Mouse (Mus musculus) heart, embryonic 12.5 days (tissue): ENCODE measurements at regions not wholly inside any gene's neighbourhood (a gene's known extent, or its start where the extent isn't known, plus 50 kb on each side); places are given as distances from the start of the nearest gene placed in this dataset.

Experiments
- ATAC-seq: fragments of 200-750 bp; cut with Nextera tagmentation; 2 replicates; pipeline ENCODE4 v1.8.0; 2017; ENCODE audit warnings: moderate TSS enrichment, moderate library complexity; ENCODE audit not compliant: insufficient number of reproducible peaks, low FRiP score
- H3K27ac ChIP-seq: fragments of 300-500 bp; sonication (generic); 2 replicates; pipeline ENCODE4 v1.5.1; 2016; ENCODE audit warnings: mild to moderate bottlenecking, moderate library complexity; ENCODE audit not compliant: poor library complexity, severe bottlenecking
- H3K27me3 ChIP-seq: fragments of 300-500 bp; sonication (generic); replicated peaks from 2 replicates; pipeline ENCODE4 v1.6.1; 2016; ENCODE audit warnings: mild to moderate bottlenecking, moderate library complexity
- H3K36me3 ChIP-seq: fragments of 300-500 bp; sonication (generic); 2 replicates; pipeline ENCODE4 v1.6.1; 2016; ENCODE audit warnings: mild to moderate bottlenecking, moderate library complexity
- H3K4me1 ChIP-seq: fragments of 300-500 bp; sonication (generic); replicated peaks from 2 replicates; pipeline ENCODE4 v1.6.1; 2016; ENCODE audit warnings: mild to moderate bottlenecking
- H3K4me2 ChIP-seq: fragments of 300-500 bp; sonication (generic); 2 replicates; pipeline ENCODE4 v1.6.1; 2016; ENCODE audit warnings: mild to moderate bottlenecking, moderate library complexity
- H3K4me3 ChIP-seq: fragments of 300-500 bp; sonication (generic); 2 replicates; pipeline ENCODE4 v1.5.1; 2016; ENCODE audit warnings: mild to moderate bottlenecking
- H3K9ac ChIP-seq: fragments of 300-500 bp; sonication (generic); 2 replicates; pipeline ENCODE4 v1.6.1; 2016; ENCODE audit warnings: mild to moderate bottlenecking, moderate library complexity
- H3K9me3 ChIP-seq: fragments of 300-500 bp; sonication (generic); replicated peaks from 2 replicates; pipeline ENCODE4 v1.6.1; 2016; ENCODE audit warnings: mild to moderate bottlenecking, moderate library complexity
- WGBS: fragments of 180-500 bp; shearing (Covaris S2); methylation state at CpG from one replicate; pipeline ENCODE4 v1.1.7; 2016; 5-methylcytosine and 5-hydroxymethylcytosine counted together

GRCm38 (mm10) chr12:26937836-26938235 lies 404.5 kb downstream of the Sox11 start:
- Histone ChIP-seq H3K9me3 (peaks cover 4% of the 10 kb centered on the region), H3K4me1 (0 out of 2 replicates have a peak, but pooled peaks cover 8% of the 10 kb centered on the region), H3K27me3 (no peaks in the 10 kb centered on the region), H3K9ac (no peak overlapping the region), H3K27ac (no peak overlapping the region), H3K4me3 (no peak overlapping the region), H3K36me3 (no peaks in the 10 kb centered on the region), H3K4me2 (no peak overlapping the region)
- ATAC-seq: no peak
- WGBS: 70% methylated on average over 3 of the region's 3 CpGs

- Histone ChIP-seq H3K27me3 (no peaks in the 10 kb centered on the region), H3K36me3 (no peaks in the 10 kb centered on the region), H3K9me3 (peaks cover 4% of the 10 kb centered on the region), H3K4me2 (no peak overlapping the region), H3K9ac (no peak overlapping the region), H3K4me1 (0 out of 2 replicates have a peak, but pooled peaks cover 8% of the 10 kb centered on the region), H3K4me3 (no peak overlapping the region), H3K27ac (no peak overlapping the region)
- ATAC-seq: no peak
- 65% methylated on average over 5 of the region's 5 CpGs for WGBS
Observed at GRCm38 (mm10) chr12:26936696-26937458, 405.5 kb downstream of the Sox11 start.

GRCm38 (mm10) chr12:26930155-26930867 lies 412.1 kb downstream of the Sox11 start:
- no peak overlapping the region for H3K4me3 ChIP-seq
- H3K36me3 ChIP-seq: no peaks in the 10 kb centered on the region
- H3K4me1 ChIP-seq: peaks cover 5% of the 10 kb centered on the region; the same call in 1 of the 2 replicates
- H3K27me3 ChIP-seq: no peaks in the 10 kb centered on the region
- no peak for ATAC-seq
- no peaks in the 10 kb centered on the region for H3K9me3 ChIP-seq
- H3K4me2 ChIP-seq: no peak overlapping the region
- no peak overlapping the region for H3K9ac ChIP-seq
- no peak overlapping the region for H3K27ac ChIP-seq
- WGBS: 74% methylated on average over 7 of the region's 7 CpGs

- Histone ChIP-seq H3K27me3 (0 out of 2 replicates have a peak, but pooled peaks cover 5% of the 10 kb centered on the region), H3K9me3 (no peaks in the 10 kb centered on the region), H3K4me2 (no peak overlapping the region), H3K9ac (no peak overlapping the region), H3K36me3 (no peaks in the 10 kb centered on the region), H3K4me3 (no peak overlapping the region), H3K4me1 (0 out of 2 replicates have a peak, but pooled peaks cover 4% of the 10 kb centered on the region), H3K27ac (no peak overlapping the region)
- WGBS: 77% methylated on average over 1 of the region's 1 CpGs
- no peak for ATAC-seq
Observed at GRCm38 (mm10) chr12:26906126-26906525, 436.2 kb downstream of the Sox11 start.

- H3K36me3 ChIP-seq: no peaks in the 10 kb centered on the region
- 52% methylated on average over 2 of the region's 2 CpGs for WGBS
- 0 out of 2 replicates have a peak, but pooled peaks cover 4% of the 10 kb centered on the region for H3K4me1 ChIP-seq
- H3K4me2 ChIP-seq: peak overlapping the region; percentile 53
- no peak for ATAC-seq
- no peak overlapping the region for H3K9ac ChIP-seq
- H3K4me3 ChIP-seq: no peak overlapping the region
- no peak overlapping the region for H3K27ac ChIP-seq
- no peaks in the 10 kb centered on the region for H3K9me3 ChIP-seq
- H3K27me3 ChIP-seq: 0 out of 2 replicates have a peak, but pooled peaks cover 5% of the 10 kb centered on the region
Observed at GRCm38 (mm10) chr12:26903894-26904272, 434.9 kb downstream of the Cmpk2 start.

GRCm38 (mm10) chr12:26903073-26903893 lies 434.3 kb downstream of the Cmpk2 start:
- Histone ChIP-seq H3K4me1 (0 out of 2 replicates have a peak, but pooled peaks cover 4% of the 10 kb centered on the region), H3K4me2 (peak overlapping the region; percentile 53), H3K27me3 (0 out of 2 replicates have a peak, but pooled peaks cover 5% of the 10 kb centered on the region), H3K36me3 (no peaks in the 10 kb centered on the region), H3K4me3 (no peak overlapping the region), H3K9ac (no peak overlapping the region), H3K9me3 (no peaks in the 10 kb centered on the region), H3K27ac (no peak overlapping the region)
- ATAC-seq: no peak
- WGBS: 38% methylated on average over 23 of the region's 23 CpGs

- WGBS: 76% methylated on average over 4 of the region's 4 CpGs
- Histone ChIP-seq H3K36me3 (no peaks in the 10 kb centered on the region), H3K9me3 (no peaks in the 10 kb centered on the region), H3K9ac (no peak overlapping the region), H3K27me3 (no peaks in the 10 kb centered on the region), H3K4me3 (no peak overlapping the region), H3K4me1 (peaks cover 5% of the 10 kb centered on the region; the same call in 1 of the 2 replicates), H3K27ac (no peak overlapping the region), H3K4me2 (no peak overlapping the region)
- ATAC-seq: no peak
Observed at GRCm38 (mm10) chr12:26891190-26891589, 422.2 kb downstream of the Cmpk2 start.

GRCm38 (mm10) chr12:26886635-26887014 lies 417.6 kb downstream of the Cmpk2 start:
- no peak overlapping the region for H3K4me3 ChIP-seq
- peaks cover 18% of the 10 kb centered on the region; the same call in 1 of the 2 replicates for H3K4me1 ChIP-seq
- no peaks in the 10 kb centered on the region for H3K27me3 ChIP-seq
- H3K9me3 ChIP-seq: no peaks in the 10 kb centered on the region
- H3K9ac ChIP-seq: no peak overlapping the region
- H3K4me2 ChIP-seq: no peak overlapping the region
- H3K36me3 ChIP-seq: no peaks in the 10 kb centered on the region
- WGBS: 65% methylated on average over 7 of the region's 7 CpGs
- no peak for ATAC-seq
- no peak overlapping the region for H3K27ac ChIP-seq

GRCm38 (mm10) chr12:26885831-26886634 lies 417.0 kb downstream of the Cmpk2 start:
- ATAC-seq: no peak
- Histone ChIP-seq H3K4me1 (peaks cover 18% of the 10 kb centered on the region; the same call in 1 of the 2 replicates), H3K27ac (no peak overlapping the region), H3K4me3 (no peak overlapping the region), H3K9me3 (no peaks in the 10 kb centered on the region), H3K4me2 (no peak overlapping the region), H3K27me3 (no peaks in the 10 kb centered on the region), H3K36me3 (no peaks in the 10 kb centered on the region), H3K9ac (no peak overlapping the region)
- WGBS: 50% methylated on average over 12 of the region's 12 CpGs

- Histone ChIP-seq H3K9me3 (no peaks in the 10 kb centered on the region), H3K27me3 (no peaks in the 10 kb centered on the region), H3K36me3 (no peaks in the 10 kb centered on the region), H3K4me3 (no peak overlapping the region), H3K27ac (no peak overlapping the region), H3K4me2 (no peak overlapping the region), H3K4me1 (peaks cover 16% of the 10 kb centered on the region; the same call in 1 of the 2 replicates), H3K9ac (no peak overlapping the region)
- WGBS: 75% methylated on average over 3 of the region's 3 CpGs
- no peak for ATAC-seq
Observed at GRCm38 (mm10) chr12:26885083-26885482, 416.1 kb downstream of the Cmpk2 start.
